Comparison of ENCODE assay signal across 14 mouse cellular contexts in genomic region chr12:33030066-33030465, GRCm38 (mm10).
DNase-seq lines count a peak whose midpoint lies in the region; ATAC-seq and TF ChIP-seq lines count a peak whose summit lies in the region.
"Had no signal": no experiment of that assay in that cellular context is flagged by ENCODE, and none has a peak within 500 bp of the region (broad histone marks: within the 10 kb centered on the region; RNA-seq: fewer than 3 reads in every experiment).

No protein-coding gene starts in this region.

- H3K9ac ChIP-seq in forebrain, embryonic 16.5 days (replicated peaks; ENCODE audit: low read depth, low read length): no peak overlapping the region
- no peak overlapping the region for H3K9ac ChIP-seq in forebrain, embryonic 11.5 days (ENCODE audit: low read length)
- no peak overlapping the region for H3K9ac ChIP-seq in midbrain, embryonic 13.5 days (replicated peaks)
- H3K9ac ChIP-seq in midbrain, postnatal 0 days (replicated peaks; ENCODE audit: low read length, poor library complexity, severe bottlenecking): no peak overlapping the region
- H3K9ac ChIP-seq in embryonic facial prominence, embryonic 15.5 days: no peak overlapping the region
- H3K9ac ChIP-seq: heart, embryonic 13.5 days; liver, embryonic 12.5 days had no signal

- no peak overlapping the region for H3K4me2 ChIP-seq in forebrain, embryonic 16.5 days (ENCODE audit: low read length)
- H3K4me2 ChIP-seq in forebrain, embryonic 11.5 days (ENCODE audit: low read depth, low read length, severe bottlenecking): no peak overlapping the region
- H3K4me2 ChIP-seq in midbrain, embryonic 13.5 days (replicated peaks): no peak overlapping the region
- no peak overlapping the region for H3K4me2 ChIP-seq in midbrain, postnatal 0 days (ENCODE audit: low read depth, low read length, poor library complexity, severe bottlenecking)
- H3K4me2 ChIP-seq in embryonic facial prominence, embryonic 15.5 days (replicated peaks): no peak overlapping the region
- H3K4me2 ChIP-seq: heart, embryonic 13.5 days; liver, embryonic 12.5 days had no signal

- peaks cover 36% of the 10 kb centered on the region for H3K4me1 ChIP-seq in forebrain, embryonic 16.5 days (replicated peaks; ENCODE audit: control insufficient read depth, insufficient read depth, low read length)
- peaks cover 8% of the 10 kb centered on the region; the same call in 1 of the 2 replicates for H3K4me1 ChIP-seq in forebrain, embryonic 11.5 days (replicated peaks; ENCODE audit: control insufficient read depth, insufficient read depth, low read length)
- H3K4me1 ChIP-seq in midbrain, embryonic 13.5 days (replicated peaks): peaks cover 27% of the 10 kb centered on the region
- H3K4me1 ChIP-seq in midbrain, postnatal 0 days (ENCODE audit: insufficient read depth, low read length): 0 out of 2 replicates have a peak, but pooled peaks cover 4% of the 10 kb centered on the region
- H3K4me1 ChIP-seq in embryonic facial prominence, embryonic 15.5 days: peaks cover 46% of the 10 kb centered on the region
- H3K4me1 ChIP-seq: liver, embryonic 12.5 days had no signal

- H3K36me3 ChIP-seq in forebrain, embryonic 16.5 days (ENCODE audit: control insufficient read depth, insufficient read depth): no peaks in the 10 kb centered on the region
- H3K36me3 ChIP-seq in forebrain, embryonic 11.5 days (ENCODE audit: control insufficient read depth, insufficient read depth, low read length): no peaks in the 10 kb centered on the region
- no peaks in the 10 kb centered on the region for H3K36me3 ChIP-seq in midbrain, embryonic 13.5 days
- no peaks in the 10 kb centered on the region for H3K36me3 ChIP-seq in midbrain, postnatal 0 days (ENCODE audit: insufficient read depth, low read length)
- no peaks in the 10 kb centered on the region for H3K36me3 ChIP-seq in embryonic facial prominence, embryonic 15.5 days
- H3K36me3 ChIP-seq: heart, embryonic 13.5 days; liver, embryonic 12.5 days had no signal

- H3K27ac ChIP-seq in forebrain, embryonic 16.5 days (ENCODE audit: low read length): 0 out of 2 replicates have a peak overlapping the region, but pooled peaks have one; percentile 11
- H3K27ac ChIP-seq in forebrain, embryonic 11.5 days (ENCODE audit: low read depth, low read length): no peak overlapping the region
- H3K27ac ChIP-seq in midbrain, embryonic 13.5 days: no peak overlapping the region
- no peak overlapping the region for H3K27ac ChIP-seq in midbrain, postnatal 0 days (ENCODE audit: low read depth, low read length)
- H3K27ac ChIP-seq in embryonic facial prominence, embryonic 15.5 days (replicated peaks): peak overlapping the region; percentile 56
- H3K27ac ChIP-seq: heart, embryonic 13.5 days; liver, embryonic 12.5 days had no signal

- no peak for DNase-seq in forebrain, embryonic 11.5 days (ENCODE audit: low spot score)
- no peak for DNase-seq in midbrain, postnatal 0 days (ENCODE audit: low spot score)
- DNase-seq in right cerebral cortex, postnatal 36 days (ENCODE audit: low spot score in 2 of 2): no peak
- no peak for DNase-seq in thymus, adult 18-20 months
- DNase-seq: cerebellum, adult 8-10 months; lung, postnatal 14 days; right cerebral cortex, adult 18-20 months had no signal

- no peak for ATAC-seq in forebrain, embryonic 16.5 days
- no peak for ATAC-seq in forebrain, embryonic 11.5 days (replicated peaks; ENCODE audit: low FRiP score)
- peak; percentile 15; the same call in 1 of the 2 replicates for ATAC-seq in midbrain, embryonic 13.5 days
- no peak; the same call in 1 of the 2 replicates for ATAC-seq in midbrain, postnatal 0 days (ENCODE audit: low FRiP score)
- ATAC-seq in embryonic facial prominence, embryonic 15.5 days (ENCODE audit: insufficient number of reproducible peaks, low FRiP score, low TSS enrichment, low read depth): no peak; the same call in 1 of the 2 replicates
- ATAC-seq in inflammation-experienced regulatory T-cells, adult 6 months: no peak
- ATAC-seq: liver, embryonic 12.5 days had no signal

- 62% methylated on average over 13 of the region's 13 CpGs for WGBS in forebrain, embryonic 16.5 days
- WGBS in forebrain, embryonic 11.5 days: 87% methylated on average over 13 of the region's 13 CpGs
- 56% methylated on average over 13 of the region's 13 CpGs for WGBS in midbrain, embryonic 13.5 days
- 40% methylated on average over 13 of the region's 13 CpGs for WGBS in midbrain, postnatal 0 days
- WGBS in embryonic facial prominence, embryonic 15.5 days: 41% methylated on average over 13 of the region's 13 CpGs

- no peak overlapping the region for H3K4me3 ChIP-seq in forebrain, embryonic 16.5 days (replicated peaks; ENCODE audit: low read length)
- H3K4me3 ChIP-seq in forebrain, embryonic 11.5 days (ENCODE audit: low read depth, low read length): no peak overlapping the region
- no peak overlapping the region for H3K4me3 ChIP-seq in midbrain, embryonic 13.5 days (replicated peaks)
- no peak overlapping the region for H3K4me3 ChIP-seq in midbrain, postnatal 0 days (ENCODE audit: low read depth, low read length)
- no peak overlapping the region for H3K4me3 ChIP-seq in embryonic facial prominence, embryonic 15.5 days (replicated peaks)
- H3K4me3 ChIP-seq: heart, embryonic 13.5 days; liver, embryonic 12.5 days; myocyte had no signal

- H3K9me3 ChIP-seq in forebrain, embryonic 16.5 days (ENCODE audit: control insufficient read depth, low read length): no peaks in the 10 kb centered on the region
- no peaks in the 10 kb centered on the region for H3K9me3 ChIP-seq in forebrain, embryonic 11.5 days (ENCODE audit: control insufficient read depth, low read length)
- no peaks in the 10 kb centered on the region for H3K9me3 ChIP-seq in midbrain, embryonic 13.5 days
- H3K9me3 ChIP-seq in midbrain, postnatal 0 days (ENCODE audit: low read length): no peaks in the 10 kb centered on the region
- H3K9me3 ChIP-seq in embryonic facial prominence, embryonic 15.5 days (replicated peaks): no peaks in the 10 kb centered on the region
- H3K9me3 ChIP-seq: heart, embryonic 13.5 days; liver, embryonic 12.5 days had no signal

- no peaks in the 10 kb centered on the region for H3K27me3 ChIP-seq in forebrain, embryonic 16.5 days (replicated peaks; ENCODE audit: control insufficient read depth, insufficient read depth, low read length)
- peaks cover 11% of the 10 kb centered on the region; the same call in 1 of the 2 replicates for H3K27me3 ChIP-seq in forebrain, embryonic 11.5 days (ENCODE audit: control insufficient read depth, insufficient read depth, low read length)
- peaks cover 34% of the 10 kb centered on the region; the same call in 1 of the 2 replicates for H3K27me3 ChIP-seq in midbrain, embryonic 13.5 days
- 0 out of 2 replicates have a peak, but pooled peaks cover 4% of the 10 kb centered on the region for H3K27me3 ChIP-seq in midbrain, postnatal 0 days (ENCODE audit: insufficient read depth, low read length)
- 0 out of 2 replicates have a peak, but pooled peaks cover 3% of the 10 kb centered on the region for H3K27me3 ChIP-seq in embryonic facial prominence, embryonic 15.5 days

- no peak for TF ChIP-seq CTCF in midbrain, postnatal 0 days (IDR thresholded peaks at IDR 0.05)

Comparison
In these comparisons a context has a peak if more than half of its experiments do, and no peak if none do; other contexts are left out.
1. H3K27ac ChIP-seq: peak in forebrain, embryonic 16.5 days (single experiment) and embryonic facial prominence, embryonic 15.5 days (single experiment); none in forebrain, embryonic 11.5 days (single experiment), midbrain, embryonic 13.5 days (single experiment) and midbrain, postnatal 0 days (single experiment).